Mouse (Mus musculus): ENCODE results near the gene Ccr1.

- no peak for TF ChIP-seq CTCF (IDR thresholded peaks at IDR 0.05; ENCODE audit: low read depth, low read length)
- TF ChIP-seq POLR2A (IDR thresholded peaks at IDR 0.05; ENCODE audit: borderline replicate concordance, low read depth, low read length) = no peak
Observed at GRCm38 (mm10) chr9:123931761-123932700, 36.5 kb downstream of the Ccr1 start.
